Mouse (Mus musculus) kidney, adult 2 months (tissue): ENCODE measurements at regions not wholly inside any gene's neighbourhood (a gene's known extent, or its start where the extent isn't known, plus 50 kb on each side); places are given as distances from the start of the nearest gene placed in this dataset.

ENCODE experiments used
- CTCF ChIP-seq: fragments of 200-500 bp; conservative IDR thresholded peaks from 2 replicates; pipeline ENCODE4 v1.5.1; 2011; ENCODE audit warnings: low read depth, mild to moderate bottlenecking, control low read depth, low read length, moderate library complexity, mixed read lengths; ENCODE audit not compliant: insufficient read depth, insufficient read length
- POLR2A ChIP-seq: fragments of 200-500 bp; IDR thresholded peaks from one replicate; pipeline ENCODE4 v1.6.1; 2011; ENCODE audit warnings: low read depth, low read length, control low read depth

DNA sequence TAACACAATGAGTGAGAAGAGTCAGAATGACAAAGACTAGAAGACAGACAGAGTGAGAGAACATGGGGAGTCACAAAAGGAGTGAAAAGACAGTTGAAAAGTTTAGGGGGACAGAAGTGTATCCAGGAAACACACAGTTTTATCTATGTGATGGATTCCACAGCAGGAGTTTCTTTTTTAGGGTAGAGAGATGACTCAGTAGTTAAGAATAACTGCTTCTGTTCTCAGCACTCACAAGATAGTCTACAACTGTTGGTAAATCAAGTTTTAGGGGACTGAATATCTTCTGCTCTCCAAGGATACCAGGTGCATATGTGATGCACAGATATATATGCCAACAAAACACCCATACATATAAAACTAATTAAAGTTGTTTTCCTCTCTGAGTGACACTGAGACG lies 210.7 kb downstream of the Hace1 start:
- TF ChIP-seq CTCF (no peak), POLR2A (no peak)
